Mouse (Mus musculus): ENCODE data around the gene Dmap1.

Gene Dmap1

GRCm38 (mm10) chr4:117681931-117682461, at the start of gene Dmap1:
Gene Dmap1 (minus strand): TSS chr4:117682273.
- DNase-seq: peak; percentile 89

- DNase-seq: no peak
These were observed 42.0 kb upstream of the Dmap1 start, which contains the start of gene Gm12845 for GRCm38 (mm10) chr4:117724112-117724511. Gene Gm12845 (plus strand): TSS chr4:117724412.

- no peak for DNase-seq
These were observed 31.4 kb upstream of the Dmap1 start for GRCm38 (mm10) chr4:117713303-117714098.

GRCm38 (mm10) chr4:117712314-117712713, 30.2 kb upstream of the Dmap1 start:
- no peak for DNase-seq

GRCm38 (mm10) chr4:117708780-117709550, 26.9 kb upstream of the Dmap1 start:
- DNase-seq: peak; percentile 16

GRCm38 (mm10) chr4:117705361-117705760, 23.3 kb upstream of the Dmap1 start:
- peak; percentile 50 for DNase-seq

- no peak for DNase-seq
These were observed 4.3 kb upstream of the Dmap1 start for GRCm38 (mm10) chr4:117686354-117686753.

- DNase-seq: no peak
These were observed 1.1 kb upstream of the Dmap1 start for GRCm38 (mm10) chr4:117683048-117683768.

- no peak for DNase-seq
These were observed 390 bp upstream of the Dmap1 start for GRCm38 (mm10) chr4:117682463-117682862.

- DNase-seq: no peak
These were observed 1.1 kb downstream of the Dmap1 start for GRCm38 (mm10) chr4:117680963-117681362.

GRCm38 (mm10) chr4:117676903-117677302, 5.2 kb downstream of the Dmap1 start:
- DNase-seq: peak; percentile 82

GRCm38 (mm10) chr4:117673901-117674300, 8.2 kb downstream of the Dmap1 start:
- no peak for DNase-seq

- DNase-seq: no peak
These were observed 10.0 kb downstream of the Dmap1 start for GRCm38 (mm10) chr4:117672042-117672441.

GRCm38 (mm10) chr4:117669874-117670273, 12.2 kb downstream of the Dmap1 start:
- no peak for DNase-seq

GRCm38 (mm10) chr4:117666054-117666453, 16.0 kb downstream of the Dmap1 start:
- DNase-seq: no peak

- DNase-seq: peak; percentile 20
These were observed 16.5 kb downstream of the Dmap1 start for GRCm38 (mm10) chr4:117665531-117665930.

GRCm38 (mm10) chr4:117664411-117665137, 17.5 kb downstream of the Dmap1 start:
- DNase-seq: no peak

- peak; percentile 82 for DNase-seq
These were observed 22.1 kb downstream of the Dmap1 start for GRCm38 (mm10) chr4:117660001-117660400.

GRCm38 (mm10) chr4:117658582-117659444, 23.3 kb downstream of the Dmap1 start:
- DNase-seq: peak; percentile 62

- DNase-seq: no peak
These were observed 24.4 kb downstream of the Dmap1 start for GRCm38 (mm10) chr4:117657646-117658045.

GRCm38 (mm10) chr4:117656961-117657360, 25.1 kb downstream of the Dmap1 start:
- no peak for DNase-seq

Data from kidney, adult 9 months (tissue).